Mouse (Mus musculus) thymus, adult 2 months (tissue): Measurements from ENCODE around the gene Vwa7.

Experiments
- CTCF ChIP-seq: fragments of 200-500 bp; IDR thresholded peaks from 2 replicates; pipeline ENCODE4 v1.5.1; 2012; ENCODE audit warnings: mild to moderate bottlenecking, control low read depth, low read length, moderate library complexity, borderline replicate concordance; ENCODE audit not compliant: control insufficient read depth, poor library complexity, insufficient read depth; ENCODE audit errors: extremely low read depth
- POLR2A ChIP-seq: fragments of 200-500 bp; IDR thresholded peaks from 2 replicates; pipeline ENCODE4 v1.6.1; 2012; ENCODE audit warnings: mild to moderate bottlenecking, low read length, control low read depth, moderate library complexity; ENCODE audit not compliant: control insufficient read depth, poor library complexity, insufficient read depth; ENCODE audit errors: extremely low read depth

DNA sequence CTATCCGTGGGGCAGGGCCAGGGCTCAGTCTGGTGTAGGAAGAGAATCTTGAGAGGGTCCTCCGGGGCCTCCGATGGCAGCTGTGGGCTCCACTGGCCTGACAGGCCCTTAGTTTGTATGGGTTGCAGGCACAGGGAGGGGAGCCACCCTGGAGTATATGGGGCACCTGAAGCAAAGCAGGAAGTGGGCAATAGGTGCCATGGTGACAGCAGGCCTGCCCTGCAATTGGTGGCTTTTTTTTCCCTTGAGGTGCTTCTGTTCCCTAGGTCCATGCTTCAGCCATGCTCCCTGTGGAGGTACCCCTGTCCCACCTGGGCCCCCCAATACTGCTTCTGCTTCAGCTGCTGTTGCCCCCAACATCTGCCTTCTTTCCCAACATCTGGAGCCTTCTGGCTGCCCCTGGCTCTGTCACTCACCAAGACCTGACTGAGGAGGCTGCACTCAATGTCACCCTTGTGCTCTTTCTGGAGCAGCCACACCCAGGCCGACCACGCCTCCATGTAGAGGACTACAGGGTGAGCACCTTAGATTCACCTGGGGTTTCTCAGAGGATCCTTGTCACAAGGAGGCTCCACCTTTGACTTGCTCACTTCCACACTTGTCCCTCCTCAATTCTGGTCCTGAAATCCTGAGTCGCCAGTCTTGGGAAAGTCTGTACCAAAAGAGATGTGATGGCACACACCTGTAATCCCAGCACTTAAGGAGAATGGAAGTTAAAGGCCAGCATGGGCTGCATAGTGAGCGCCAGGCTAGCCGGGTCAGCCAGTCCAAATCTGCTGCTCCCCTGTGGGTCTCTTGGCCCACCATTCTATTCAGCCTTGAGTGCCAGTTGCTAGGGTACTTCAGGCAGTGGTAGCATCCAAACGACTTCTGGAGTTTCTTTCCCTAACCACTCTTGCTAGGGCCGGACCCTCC, 669 bp downstream of the Vwa7 start:
- TF ChIP-seq CTCF (no peak), POLR2A (no peak)
